Mouse (Mus musculus): ENCODE measurements around the gene Gm6525. TPM values are rescaled to one million over a fixed set of nuclear protein-coding genes. Genes with fewer than 3 reads are reported as not detected.

Gm6525 gene
- polyA plus RNA-seq, 1 experiment: not detected

DNA sequence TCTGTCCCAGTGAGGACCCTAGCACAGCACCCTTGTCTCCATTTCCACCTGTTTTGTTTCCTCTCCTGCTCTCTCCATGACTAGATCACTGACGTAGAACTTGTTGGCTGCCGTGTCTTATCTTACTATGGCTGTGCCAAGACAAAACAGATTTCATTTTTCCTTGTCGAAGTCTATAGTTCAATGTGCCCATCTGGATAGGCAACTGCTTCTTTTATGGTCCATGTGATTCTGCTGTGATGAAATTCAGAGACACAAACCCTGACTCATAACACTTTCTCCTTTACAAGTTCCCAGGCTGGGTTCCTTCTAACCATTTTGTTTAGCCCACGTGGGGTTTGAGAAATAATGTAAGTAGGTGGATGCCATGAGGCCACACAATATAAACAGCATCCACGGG is 7.8 kb upstream of the Gm6525 start:
- peaks cover 15% of the 10 kb centered on the region for H3K4me1 ChIP-seq (ENCODE audit: control insufficient read depth, insufficient read depth, low read length)
- no peak overlapping the region for H3K4me3 ChIP-seq (ENCODE audit: insufficient read depth, low read length)
- TF ChIP-seq POLR2A (IDR thresholded peaks at IDR 0.05; ENCODE audit: borderline replicate concordance, low read depth, low read length) (no peak), CTCF (IDR thresholded peaks at IDR 0.05; ENCODE audit: low read depth, low read length) (no peak)
- no peak overlapping the region for H3K27ac ChIP-seq (ENCODE audit: insufficient read depth, low read depth, low read length)

DNA sequence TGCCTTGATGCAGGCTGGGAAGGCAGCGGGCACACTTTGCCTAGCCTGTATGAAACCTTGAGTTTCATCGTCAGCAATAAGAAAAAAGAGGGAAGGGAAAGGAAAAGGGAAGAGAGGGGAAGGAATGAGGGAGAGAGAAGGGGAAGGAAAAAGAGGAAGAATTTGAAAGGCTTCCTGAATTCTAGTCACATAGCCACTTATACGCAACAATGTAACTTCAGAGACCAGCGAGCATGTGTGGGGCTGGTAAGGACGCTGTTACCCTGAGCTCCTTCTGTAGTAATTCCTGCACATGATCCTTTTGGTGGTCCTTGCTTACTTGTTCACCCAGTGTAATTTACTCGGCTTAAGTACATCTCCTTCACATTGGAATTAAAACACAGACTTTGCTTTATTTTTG is 5.0 kb upstream of the Gm6525 start:
- peak overlapping the region; percentile 36 for H3K27ac ChIP-seq (ENCODE audit: insufficient read depth, low read depth, low read length)
- TF ChIP-seq POLR2A (IDR thresholded peaks at IDR 0.05; ENCODE audit: borderline replicate concordance, low read depth, low read length) (no peak), CTCF (IDR thresholded peaks at IDR 0.05; ENCODE audit: low read depth, low read length) (no peak)
- H3K4me1 ChIP-seq (ENCODE audit: control insufficient read depth, insufficient read depth, low read length): peaks cover 15% of the 10 kb centered on the region
- H3K4me3 ChIP-seq (ENCODE audit: insufficient read depth, low read length): peak overlapping the region; percentile 25

DNA sequence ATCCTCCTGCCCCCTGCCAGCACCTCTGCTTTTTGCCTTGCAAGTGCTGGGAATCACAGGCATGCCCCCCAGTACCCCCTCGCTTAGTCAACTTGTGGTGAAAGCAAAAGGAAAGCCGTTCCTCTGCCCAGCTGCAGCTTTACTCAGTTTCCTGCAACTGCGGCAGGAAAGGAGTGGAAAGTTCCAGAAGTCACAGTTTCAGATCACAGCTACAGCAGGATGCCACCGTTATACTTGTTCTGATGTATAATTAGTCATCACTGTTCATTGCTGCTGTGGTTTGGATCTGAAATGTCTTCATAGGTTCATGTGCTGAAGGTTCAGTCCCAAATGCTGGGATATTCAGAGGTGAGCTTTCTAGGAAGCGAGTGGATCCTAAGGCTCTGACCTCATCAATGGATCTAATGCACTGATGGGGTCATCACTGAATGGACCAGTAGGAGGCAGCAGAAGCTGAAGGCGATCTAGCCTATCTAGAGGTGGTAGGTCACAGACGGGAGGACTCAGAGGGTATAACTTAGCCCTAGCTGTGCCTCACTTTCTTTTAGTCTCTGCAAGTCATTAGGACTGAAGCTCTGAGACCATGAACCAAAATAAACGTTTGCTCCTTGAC is 4.4 kb upstream of the Gm6525 start:
- Histone ChIP-seq H3K4me1 (ENCODE audit: control insufficient read depth, insufficient read depth, low read length) (peaks cover 15% of the 10 kb centered on the region), H3K27ac (ENCODE audit: insufficient read depth, low read depth, low read length) (peak overlapping the region; percentile 36), H3K4me3 (ENCODE audit: insufficient read depth, low read length) (peak overlapping the region; percentile 25)
- TF ChIP-seq POLR2A (IDR thresholded peaks at IDR 0.05; ENCODE audit: borderline replicate concordance, low read depth, low read length): no peak
- no peak for TF ChIP-seq CTCF (IDR thresholded peaks at IDR 0.05; ENCODE audit: low read depth, low read length)

DNA sequence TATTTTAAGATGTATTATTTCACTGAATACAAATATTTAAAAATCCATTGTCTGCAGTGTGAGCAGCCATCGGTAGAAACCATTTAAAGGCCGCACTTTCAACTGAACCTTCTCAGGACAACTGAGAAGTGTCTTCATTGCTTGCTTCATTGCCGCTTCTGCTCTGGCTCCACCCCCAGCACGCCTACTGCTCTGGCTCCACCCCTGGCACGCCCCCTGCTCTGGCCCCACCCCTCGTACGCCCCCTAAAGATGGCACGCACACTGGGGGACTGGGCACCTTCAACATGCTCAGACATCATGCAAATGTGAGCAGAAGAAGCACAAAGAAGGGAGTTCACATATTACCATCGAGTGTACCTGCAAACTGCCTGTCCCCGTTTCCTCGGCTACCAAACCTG is 1.5 kb upstream of the Gm6525 start:
- TF ChIP-seq POLR2A (IDR thresholded peaks at IDR 0.05; ENCODE audit: borderline replicate concordance, low read depth, low read length): no peak
- TF ChIP-seq CTCF (IDR thresholded peaks at IDR 0.05; ENCODE audit: low read depth, low read length): no peak
- Histone ChIP-seq H3K27ac (ENCODE audit: insufficient read depth, low read depth, low read length) (no peak overlapping the region), H3K4me1 (ENCODE audit: control insufficient read depth, insufficient read depth, low read length) (peaks cover 12% of the 10 kb centered on the region), H3K4me3 (ENCODE audit: insufficient read depth, low read length) (no peak overlapping the region)

DNA sequence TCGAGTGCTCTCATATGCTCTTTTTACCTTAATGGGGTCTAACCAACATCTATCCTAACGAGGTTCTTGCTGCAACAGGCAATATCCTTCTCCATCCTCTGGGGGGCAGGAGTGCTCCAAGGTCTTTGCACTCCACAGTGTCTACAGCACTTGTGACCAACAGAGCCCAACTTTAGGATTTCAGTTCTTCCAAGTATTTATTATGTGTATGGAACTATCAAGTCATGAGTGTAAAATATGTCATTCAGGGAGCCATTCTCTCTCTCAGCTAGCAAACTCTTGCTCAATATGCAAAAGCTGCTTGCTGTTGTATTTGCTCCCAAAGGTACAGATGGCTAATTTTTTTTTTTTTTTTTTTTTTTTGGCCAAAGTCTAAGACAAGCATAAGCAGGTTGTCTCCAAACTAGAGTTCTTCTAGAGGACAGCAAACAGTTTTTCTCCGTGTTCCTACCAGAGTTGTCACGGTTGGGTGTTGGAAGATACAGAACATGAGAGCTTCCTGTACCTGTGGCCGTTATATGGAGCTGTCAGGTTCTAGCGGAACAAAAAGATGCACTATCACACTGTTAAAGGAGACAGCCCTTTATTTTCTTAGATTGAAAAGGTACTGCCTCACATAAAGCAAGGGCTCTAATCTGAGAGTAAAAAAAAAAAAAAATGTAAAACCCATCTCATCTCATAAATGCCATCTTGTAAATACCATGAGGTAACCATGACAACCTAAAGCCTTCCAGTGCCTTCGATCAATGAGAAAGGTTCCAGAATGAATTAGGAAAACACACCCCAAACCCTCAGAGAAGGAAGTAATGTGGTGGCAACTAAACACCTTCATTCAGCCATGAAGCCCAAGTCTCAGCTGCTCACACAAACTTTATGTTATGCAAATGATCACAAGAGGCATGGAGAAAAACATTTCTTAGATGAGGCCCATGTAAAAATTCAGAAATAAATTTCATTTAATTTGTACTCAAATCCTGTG is 1.7 kb downstream of the Gm6525 start:
- no peak overlapping the region for H3K4me3 ChIP-seq (ENCODE audit: insufficient read depth, low read length)
- no peaks in the 10 kb centered on the region for H3K4me1 ChIP-seq (ENCODE audit: control insufficient read depth, insufficient read depth, low read length)
- TF ChIP-seq CTCF (IDR thresholded peaks at IDR 0.05; ENCODE audit: low read depth, low read length) (peak; percentile 46; the same call in 1 of the 2 replicates), POLR2A (IDR thresholded peaks at IDR 0.05; ENCODE audit: borderline replicate concordance, low read depth, low read length) (no peak)
- H3K27ac ChIP-seq (ENCODE audit: insufficient read depth, low read depth, low read length): no peak overlapping the region

DNA sequence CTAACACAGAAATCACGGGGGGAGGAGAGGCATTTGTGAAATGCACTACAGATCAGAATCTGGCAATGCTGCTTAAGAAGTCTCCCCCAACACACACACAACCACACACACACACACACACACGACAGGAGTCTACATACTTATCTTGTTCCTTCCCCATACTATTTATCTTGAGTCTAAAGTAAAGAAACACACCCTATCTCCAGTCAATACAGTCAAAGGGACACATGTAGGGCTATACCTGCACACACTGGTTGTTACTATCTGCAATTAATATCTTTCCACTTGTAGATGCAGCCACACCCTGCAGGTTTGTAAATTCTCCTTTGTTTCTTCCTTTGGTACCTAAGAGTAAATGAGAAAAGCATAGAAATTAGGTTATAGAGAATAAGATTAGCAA is 3.9 kb downstream of the Gm6525 start:
- no peak for TF ChIP-seq POLR2A (IDR thresholded peaks at IDR 0.05; ENCODE audit: borderline replicate concordance, low read depth, low read length)
- TF ChIP-seq CTCF (IDR thresholded peaks at IDR 0.05; ENCODE audit: low read depth, low read length): no peak
- Histone ChIP-seq H3K27ac (ENCODE audit: insufficient read depth, low read depth, low read length) (no peak overlapping the region), H3K4me3 (ENCODE audit: insufficient read depth, low read length) (no peak overlapping the region), H3K4me1 (ENCODE audit: control insufficient read depth, insufficient read depth, low read length) (no peaks in the 10 kb centered on the region)

DNA sequence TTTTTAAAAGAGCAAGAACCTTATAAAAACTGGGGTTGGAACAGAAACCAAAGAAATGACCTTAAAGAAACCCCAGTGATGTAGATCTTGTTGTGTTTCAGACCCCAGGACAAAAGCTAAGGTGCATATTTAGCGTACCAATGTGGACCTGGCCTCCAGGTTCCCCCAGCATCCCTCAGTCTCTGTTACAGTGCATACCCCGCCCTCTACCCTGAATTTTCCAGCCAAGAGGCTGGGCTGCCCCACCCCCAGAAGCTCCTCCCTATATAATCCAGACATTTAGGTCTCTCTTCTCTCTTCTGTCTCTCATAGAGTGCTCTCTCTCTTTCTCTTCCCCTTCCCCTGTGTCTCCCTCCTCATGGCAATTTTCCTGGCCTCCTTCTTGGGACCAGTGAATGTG is 6.4 kb downstream of the Gm6525 start:
- TF ChIP-seq CTCF (IDR thresholded peaks at IDR 0.05; ENCODE audit: low read depth, low read length) (no peak), POLR2A (IDR thresholded peaks at IDR 0.05; ENCODE audit: borderline replicate concordance, low read depth, low read length) (no peak)

DNA sequence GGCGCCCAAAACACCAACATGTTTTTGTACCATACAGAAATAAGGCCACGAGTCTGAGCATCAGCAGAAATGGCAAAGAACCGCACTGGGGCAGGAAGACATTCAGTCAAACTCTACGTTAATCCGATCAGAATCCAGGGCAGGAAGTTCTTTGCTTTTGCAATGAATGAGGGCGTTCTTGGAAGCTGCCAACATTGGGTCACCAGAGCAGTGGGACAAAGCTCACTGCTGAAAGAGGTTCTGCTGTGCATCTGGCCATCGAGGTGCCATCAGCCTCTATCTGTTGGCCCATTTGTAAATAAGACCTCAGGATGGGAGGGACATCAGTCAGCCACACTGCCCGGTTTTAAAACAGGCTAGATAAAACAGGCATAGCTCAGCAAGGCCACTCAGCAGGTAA is 7.2 kb downstream of the Gm6525 start:
- Histone ChIP-seq H3K27ac (ENCODE audit: insufficient read depth, low read depth, low read length) (no peak overlapping the region), H3K4me1 (ENCODE audit: control insufficient read depth, insufficient read depth, low read length) (no peaks in the 10 kb centered on the region), H3K4me3 (ENCODE audit: insufficient read depth, low read length) (no peak overlapping the region)
- TF ChIP-seq CTCF (IDR thresholded peaks at IDR 0.05; ENCODE audit: low read depth, low read length): no peak

More for the DNA sequence above, 6.4 kb downstream of the Gm6525 start:
- Histone ChIP-seq H3K4me3 (ENCODE audit: insufficient read depth, low read length) (no peak overlapping the region), H3K4me1 (ENCODE audit: control insufficient read depth, insufficient read depth, low read length) (no peaks in the 10 kb centered on the region), H3K27ac (ENCODE audit: insufficient read depth, low read depth, low read length) (no peak overlapping the region)

DNA sequence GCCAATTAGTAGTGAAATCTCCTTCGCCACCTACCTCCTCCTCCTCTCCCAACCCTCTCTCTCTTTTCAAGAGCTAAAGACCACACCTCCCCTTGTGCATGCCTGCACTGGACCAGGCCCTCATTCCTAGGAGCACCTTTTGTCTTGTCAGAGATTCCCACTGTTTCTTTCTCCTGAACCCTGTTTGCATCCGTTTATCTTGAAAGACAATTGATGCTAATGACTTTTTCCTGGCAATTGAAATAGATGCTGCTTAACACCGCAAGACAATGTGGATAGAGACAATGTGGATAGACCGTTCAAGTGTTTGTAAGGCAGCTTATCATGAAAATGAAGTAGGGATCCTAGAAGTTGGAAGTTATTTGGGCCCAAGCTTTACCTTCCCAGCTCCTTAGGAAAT is 7.8 kb downstream of the Gm6525 start:
- Histone ChIP-seq H3K4me1 (ENCODE audit: control insufficient read depth, insufficient read depth, low read length) (no peaks in the 10 kb centered on the region), H3K4me3 (ENCODE audit: insufficient read depth, low read length) (no peak overlapping the region), H3K27ac (ENCODE audit: insufficient read depth, low read depth, low read length) (no peak overlapping the region)
- TF ChIP-seq CTCF (IDR thresholded peaks at IDR 0.05; ENCODE audit: low read depth, low read length) (no peak), POLR2A (IDR thresholded peaks at IDR 0.05; ENCODE audit: borderline replicate concordance, low read depth, low read length) (no peak)

DNA sequence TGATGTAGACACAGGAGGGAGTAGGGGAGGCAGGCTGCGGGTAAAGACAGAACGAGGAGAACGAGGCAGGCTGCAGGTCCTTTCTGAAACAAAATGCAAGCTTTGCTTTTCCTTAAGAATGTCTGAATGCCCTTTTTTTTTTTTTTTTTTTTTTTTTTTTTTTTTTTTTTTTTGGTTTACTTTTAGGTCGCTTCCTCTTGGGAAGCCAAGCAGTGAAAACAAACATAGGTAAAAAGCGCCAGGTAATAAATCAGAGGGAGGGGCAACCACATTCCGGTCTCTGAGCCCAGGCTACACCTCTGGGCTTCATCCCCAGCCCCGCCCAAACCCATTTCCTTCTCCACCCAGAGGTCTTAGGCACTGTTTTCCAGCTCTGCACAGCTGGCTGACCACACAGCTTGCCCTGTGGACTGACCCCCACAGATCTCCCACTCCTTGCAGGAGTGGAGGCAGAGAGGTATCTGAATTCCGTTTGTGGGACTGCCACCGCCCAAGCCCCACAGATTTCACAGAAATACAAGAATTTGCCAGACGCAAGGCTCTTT is 15.8 kb downstream of the Gm6525 start:
- no peak overlapping the region for H3K27ac ChIP-seq (ENCODE audit: insufficient read depth, low read depth, low read length)
- H3K4me1 ChIP-seq (ENCODE audit: control insufficient read depth, insufficient read depth, low read length): peaks cover 6% of the 10 kb centered on the region; the same call in 1 of the 2 replicates
- TF ChIP-seq CTCF (IDR thresholded peaks at IDR 0.05; ENCODE audit: low read depth, low read length) (no peak), POLR2A (IDR thresholded peaks at IDR 0.05; ENCODE audit: borderline replicate concordance, low read depth, low read length) (no peak)
- H3K4me3 ChIP-seq (ENCODE audit: insufficient read depth, low read length): peak overlapping the region; percentile 62; the same call in 1 of the 2 replicates
